Mouse (Mus musculus) retina, embryonic 14.5 days (tissue): Measurements from ENCODE around the gene Avil.

ENCODE experiments used
- DNase-seq: peaks from one replicate; pipeline ENCODE4 v3.0.0-alpha.2; 2015; ENCODE audit warnings: low spot score

Gene Avil

GRCm38 (mm10) chr10:127030336-127031296 is 30.1 kb downstream of the Avil start, which contains the start of gene Tsfm:
Gene Tsfm, minus strand, starts transcription at chr10:127030840.
- peak; percentile 94 for DNase-seq

- DNase-seq: no peak
Measured at GRCm38 (mm10) chr10:127033301-127033741, 32.8 kb downstream of the Avil start.

- no peak for DNase-seq
Measured at GRCm38 (mm10) chr10:127036273-127036672, 35.8 kb downstream of the Avil start.

- DNase-seq: no peak
Measured at GRCm38 (mm10) chr10:127037641-127038040, 37.1 kb downstream of the Avil start.

GRCm38 (mm10) chr10:127040569-127041214 is 40.2 kb downstream of the Avil start:
- no peak for DNase-seq

GRCm38 (mm10) chr10:127041274-127041766 is 40.8 kb downstream of the Avil start, which contains the start of the genes Mettl1 and Eef1akmt3:
Gene Mettl1, plus strand, starts transcription at chr10:127041414.
Gene Eef1akmt3, minus strand, starts transcription at chr10:127041513.
- peak; percentile 52 for DNase-seq

- peak; percentile 95 for DNase-seq
Measured at GRCm38 (mm10) chr10:127041774-127042338, 41.3 kb downstream of the Avil start.

- DNase-seq: no peak
Measured at GRCm38 (mm10) chr10:127042468-127043115, 42.1 kb downstream of the Avil start.

- no peak for DNase-seq
Measured at GRCm38 (mm10) chr10:127043187-127043586, 42.7 kb downstream of the Avil start.

- DNase-seq: no peak
Measured at GRCm38 (mm10) chr10:127047954-127048353, 47.4 kb downstream of the Avil start, which contains the start of gene Cyp27b1. Gene Cyp27b1, plus strand, starts transcription at chr10:127048250.

- DNase-seq: no peak
Measured at GRCm38 (mm10) chr10:127048608-127049394, 48.3 kb downstream of the Avil start.

- DNase-seq: no peak
Measured at GRCm38 (mm10) chr10:127049395-127050118, 49.0 kb downstream of the Avil start.

- no peak for DNase-seq
Measured at GRCm38 (mm10) chr10:127050119-127050474, 49.6 kb downstream of the Avil start.

- DNase-seq: no peak
Measured at GRCm38 (mm10) chr10:127054646-127055045, 54.1 kb downstream of the Avil start.

GRCm38 (mm10) chr10:127055406-127055805 is 54.9 kb downstream of the Avil start:
- no peak for DNase-seq

- no peak for DNase-seq
Measured at GRCm38 (mm10) chr10:127056490-127056889, 56.0 kb downstream of the Avil start.

GRCm38 (mm10) chr10:127058161-127058560 is 57.7 kb downstream of the Avil start:
- peak; percentile 93 for DNase-seq

- DNase-seq: no peak
Measured at GRCm38 (mm10) chr10:127058708-127059107, 58.2 kb downstream of the Avil start.

GRCm38 (mm10) chr10:127059174-127059967 is 58.9 kb downstream of the Avil start:
- DNase-seq: no peak
